Mouse (Mus musculus) testis, adult 2 months (tissue): ENCODE results near the gene Dnah7a. TPM values are rescaled to one million over a fixed set of nuclear protein-coding genes. Genes with fewer than 3 reads are reported as not detected.
"Not testable (repeated sequence)": the region's sequence is repeated elsewhere in the genome, so short reads cannot be mapped to it uniquely, and the experiment has no call there.

Source experiments
- H3K27ac ChIP-seq: fragments of 200-500 bp; 2 replicates; pipeline ENCODE4 v1.5.1; 2012; ENCODE audit warnings: low read depth, low read length; ENCODE audit not compliant: control insufficient read depth, insufficient read depth
- H3K27me3 ChIP-seq: fragments of 200-500 bp; 2 replicates; pipeline ENCODE4 v1.6.1; 2012; ENCODE audit warnings: mild to moderate bottlenecking, low read length, moderate library complexity; ENCODE audit not compliant: control insufficient read depth, insufficient read depth
- H3K36me3 ChIP-seq: fragments of 200-500 bp; 2 replicates; pipeline ENCODE4 v1.6.1; 2012; ENCODE audit warnings: mild to moderate bottlenecking, low read length; ENCODE audit not compliant: control insufficient read depth, insufficient read depth
- H3K4me1 ChIP-seq: fragments of 200-500 bp; 2 replicates; pipeline ENCODE4 v1.6.1; 2012; ENCODE audit warnings: low read length; ENCODE audit not compliant: control insufficient read depth, insufficient read depth
- H3K4me3 ChIP-seq: fragments of 200-500 bp; 2 replicates; pipeline ENCODE4 v1.5.1; 2012; ENCODE audit warnings: low read depth, mild to moderate bottlenecking, low read length, moderate library complexity, mixed read lengths; ENCODE audit not compliant: control insufficient read depth
- CTCF ChIP-seq: fragments of 200-500 bp; IDR thresholded peaks from 2 replicates; pipeline ENCODE4 v1.5.1; 2012; ENCODE audit warnings: low read depth, mild to moderate bottlenecking, inconsistent platforms, low read length, moderate library complexity; ENCODE audit not compliant: control insufficient read depth, insufficient read depth, insufficient replicate concordance
- POLR2A ChIP-seq: fragments of 200-500 bp; IDR thresholded peaks from 2 replicates; pipeline ENCODE4 v1.6.1; 2012; ENCODE audit warnings: low read depth, mild to moderate bottlenecking, inconsistent platforms, low read length, moderate library complexity; ENCODE audit not compliant: control insufficient read depth
- polyA plus RNA-seq: library from polyadenylated mRNA; depleted of rRNA; stranded (reverse); fragments of >200 nt; gene quantifications from 2 replicates; pipeline ENCODE4 v1.2.3, GENCODE M21; 2012

The Dnah7a gene
- polyA plus RNA-seq, 1 experiment, result 26.5 TPM

- H3K4me1 ChIP-seq, result no peaks in the 10 kb centered on the region
- H3K27ac ChIP-seq, result no peak overlapping the region
- H3K36me3 ChIP-seq, result no peaks in the 10 kb centered on the region
- TF ChIP-seq POLR2A (no peak), CTCF (no peak)
- no peak overlapping the region for H3K4me3 ChIP-seq
- H3K27me3 ChIP-seq, result no peaks in the 10 kb centered on the region
Measured at GRCm38 (mm10) chr1:53720601-53721351, 14.2 kb upstream of the Dnah7a start.

DNA sequence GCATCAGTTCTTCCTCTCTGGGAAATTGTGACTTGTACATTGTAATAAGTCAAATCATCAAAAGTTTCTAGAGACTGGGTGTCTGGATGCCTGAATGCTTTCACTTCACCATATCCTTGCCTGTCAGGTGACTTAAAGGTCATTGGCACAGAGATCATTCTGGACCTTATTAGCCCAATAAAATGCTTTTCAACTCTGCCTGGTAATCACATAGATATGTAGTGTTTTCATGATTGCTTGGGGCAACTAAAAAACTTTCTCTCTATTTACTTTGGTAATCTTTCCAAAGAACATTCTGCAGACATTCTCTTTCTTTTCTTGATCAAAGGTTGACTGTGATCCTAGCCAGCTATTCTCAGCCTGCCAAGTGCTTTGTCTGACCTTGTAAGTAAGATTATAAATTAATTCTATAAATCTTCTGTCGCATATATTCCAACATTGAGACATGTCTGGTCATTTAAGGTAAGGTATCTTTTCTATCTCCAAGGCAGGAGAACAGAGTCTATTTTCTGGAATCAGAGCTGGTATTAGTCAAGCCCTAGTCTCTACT lies 9.5 kb upstream of the Dnah7a start:
- no peak overlapping the region for H3K27ac ChIP-seq
- TF ChIP-seq POLR2A, result no peak
- no peak for TF ChIP-seq CTCF
- H3K4me1 ChIP-seq, result peaks cover under 1% of the 10 kb centered on the region
- H3K27me3 ChIP-seq, result no peaks in the 10 kb centered on the region
- no peaks in the 10 kb centered on the region for H3K36me3 ChIP-seq
- no peak overlapping the region for H3K4me3 ChIP-seq

- no peak overlapping the region for H3K27ac ChIP-seq
- no peak for TF ChIP-seq POLR2A
- TF ChIP-seq CTCF, result no peak
- H3K4me3 ChIP-seq, result no peak overlapping the region
- no peaks in the 10 kb centered on the region for H3K36me3 ChIP-seq
- peaks cover 3% of the 10 kb centered on the region for H3K4me1 ChIP-seq
- no peaks in the 10 kb centered on the region for H3K27me3 ChIP-seq
Measured at GRCm38 (mm10) chr1:53715446-53715845, 8.9 kb upstream of the Dnah7a start.

DNA sequence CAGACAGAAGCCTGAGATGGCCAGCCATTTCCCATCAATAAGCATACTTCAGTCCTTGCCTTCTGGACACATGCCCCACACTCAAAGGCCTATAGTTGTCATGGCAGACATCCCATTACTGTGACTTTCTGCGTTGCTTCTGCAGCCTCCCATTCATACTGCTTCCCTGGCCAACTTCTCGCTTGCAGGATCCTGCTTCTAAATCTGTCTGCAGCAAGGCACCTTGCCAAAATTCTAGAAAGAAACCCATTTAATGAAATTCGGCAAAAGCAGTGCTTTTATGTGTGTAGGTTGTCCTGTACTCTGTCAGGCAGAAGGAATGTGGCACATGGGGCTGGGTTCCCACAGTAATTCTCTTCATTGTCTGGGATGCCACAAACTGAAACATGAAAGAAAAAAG lies 6.8 kb upstream of the Dnah7a start:
- not testable (repeated sequence) for H3K4me3 ChIP-seq, H3K27me3 ChIP-seq, H3K4me1 ChIP-seq

GRCm38 (mm10) chr1:53711069-53711468 lies 4.5 kb upstream of the Dnah7a start:
- peak overlapping the region; percentile 73 for H3K4me3 ChIP-seq
- no peak overlapping the region; the same call in 1 of the 2 replicates for H3K27ac ChIP-seq
- TF ChIP-seq CTCF (no peak), POLR2A (peak; percentile 29; the same call in 1 of the 2 replicates)
- H3K4me1 ChIP-seq, result peaks cover 3% of the 10 kb centered on the region
- no peaks in the 10 kb centered on the region for H3K27me3 ChIP-seq
- H3K36me3 ChIP-seq, result no peaks in the 10 kb centered on the region

More for the DNA sequence above, 6.8 kb upstream of the Dnah7a start:
- not testable (repeated sequence) for H3K27ac ChIP-seq, H3K36me3 ChIP-seq

- not testable (repeated sequence) for H3K36me3 ChIP-seq, H3K27me3 ChIP-seq, H3K27ac ChIP-seq, H3K4me1 ChIP-seq
- H3K4me3 ChIP-seq, result peak overlapping the region; percentile 11; the same call in 1 of the 2 replicates
Measured at GRCm38 (mm10) chr1:53709602-53710001, 3.0 kb upstream of the Dnah7a start.

DNA sequence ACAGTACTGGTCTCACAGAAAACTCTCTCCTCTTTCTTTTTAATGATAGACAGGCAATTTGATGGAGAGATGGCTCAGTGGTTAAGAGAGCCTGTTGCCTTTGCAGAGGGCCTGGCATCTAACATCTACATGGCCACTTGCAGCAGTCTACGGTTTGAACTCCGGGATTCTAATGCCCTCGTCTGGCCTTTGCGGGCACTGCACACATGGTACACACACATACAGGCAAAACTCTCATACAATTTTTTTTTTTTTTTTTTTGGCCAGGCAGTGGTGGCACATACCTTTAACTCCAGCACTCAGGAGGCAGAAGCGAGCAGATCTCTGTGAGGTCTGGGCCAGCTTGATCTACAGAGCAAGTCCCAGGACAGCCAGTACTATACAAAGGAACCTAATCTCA lies 2.4 kb downstream of the Dnah7a start:
- Histone ChIP-seq H3K4me1 (no peaks in the 10 kb centered on the region), H3K27ac (no peak overlapping the region), H3K27me3 (no peaks in the 10 kb centered on the region), H3K36me3 (no peaks in the 10 kb centered on the region; the same call in 1 of the 2 replicates), H3K4me3 (peak overlapping the region; percentile 51)
- TF ChIP-seq CTCF (no peak), POLR2A (no peak)

- H3K27me3 ChIP-seq, H3K4me1 ChIP-seq, H3K36me3 ChIP-seq, H3K27ac ChIP-seq, H3K4me3 ChIP-seq: not testable (repeated sequence)
Measured at GRCm38 (mm10) chr1:53664268-53664667, 42.3 kb downstream of the Dnah7a start.
